Mouse (Mus musculus) MEL (cell line): ENCODE measurements around the gene Fas. TPM values are rescaled to one million over a fixed set of nuclear protein-coding genes. Genes with fewer than 3 reads are reported as not detected.

ENCODE experiments used
- DNase-seq: peaks from one replicate; pipeline ENCODE4 v3.0.0; 2011; ENCODE audit warnings: low read depth, low spot score
- H3K27ac ChIP-seq: 2 replicates; pipeline ENCODE4 v1.5.1; 2012; ENCODE audit warnings: low read depth, mild to moderate bottlenecking, control low read depth, low read length, moderate library complexity; ENCODE audit not compliant: control insufficient read depth
- H3K27me3 ChIP-seq, 2 experiments: fragments of 150-350 bp in 1 of 2; sonication (generic) in 1 of 2; 2 replicates each; pipeline ENCODE4 v1.6.1; 2012; ENCODE audit warnings: low read length in 2 of 2, mild to moderate bottlenecking in 2 of 2, improper control_type of control experiment in 1 of 2, moderate library complexity in 1 of 2; ENCODE audit not compliant: insufficient read depth in 2 of 2, control insufficient read depth in 1 of 2
- H3K36me3 ChIP-seq, 2 experiments: 2 replicates each; pipeline ENCODE4 v1.6.1; 2012 to 2014; ENCODE audit warnings: low read length in 2 of 2, improper control_type of control experiment in 1 of 2, inconsistent platforms in 1 of 2, mild to moderate bottlenecking in 1 of 2; ENCODE audit not compliant: insufficient read depth in 2 of 2, control insufficient read depth in 1 of 2
- H3K4me1 ChIP-seq, 2 experiments: fragments of 150-350 bp in 1 of 2; sonication (generic) in 1 of 2; 2 replicates each; pipeline ENCODE4 v1.6.1; 2012; ENCODE audit warnings: low read length in 2 of 2, improper control_type of control experiment in 1 of 2, mild to moderate bottlenecking in 1 of 2; ENCODE audit not compliant: insufficient read depth in 2 of 2, control insufficient read depth in 1 of 2
- H3K4me3 ChIP-seq, 2 experiments: fragments of 150-350 bp in 1 of 2; sonication (generic) in 1 of 2; 2 replicates each; pipeline ENCODE4 v1.5.1; 2012; ENCODE audit warnings: low read depth in 2 of 2, low read length in 2 of 2, mild to moderate bottlenecking in 2 of 2, moderate library complexity in 2 of 2, control low read depth in 1 of 2, improper control_type of control experiment in 1 of 2; ENCODE audit not compliant: control insufficient read depth in 1 of 2, insufficient read depth in 1 of 2
- H3K79me2 ChIP-seq: 2 replicates; pipeline ENCODE4 v1.6.1; 2012; ENCODE audit warnings: mild to moderate bottlenecking, low read length, moderate library complexity; ENCODE audit not compliant: control insufficient read depth, poor library complexity, insufficient read depth
- H3K9ac ChIP-seq: 2 replicates; pipeline ENCODE4 v1.6.1; 2012; ENCODE audit warnings: low read depth, mild to moderate bottlenecking, control low read depth, low read length, moderate library complexity; ENCODE audit not compliant: control insufficient read depth, poor library complexity, severe bottlenecking
- H3K9me3 ChIP-seq: fragments of 150-350 bp; sonication (generic); replicated peaks from 2 replicates; pipeline ENCODE4 v1.6.1; 2012; ENCODE audit warnings: mild to moderate bottlenecking, low read length, improper control_type of control experiment, moderate library complexity; ENCODE audit not compliant: insufficient read depth
- ELF1 ChIP-seq: IDR thresholded peaks from 2 replicates; pipeline ENCODE4 v1.6.1; 2014; ENCODE audit warnings: low read depth, mild to moderate bottlenecking, inconsistent platforms, low read length, improper control_type of control experiment, moderate library complexity
- GATA1 ChIP-seq: IDR thresholded peaks from 2 replicates; pipeline ENCODE4 v1.6.1; 2011; ENCODE audit warnings: low read depth, low read length, improper control_type of control experiment
- MEF2A ChIP-seq: IDR thresholded peaks from 2 replicates; pipeline ENCODE4 v1.6.1; 2014; ENCODE audit warnings: low read depth, mild to moderate bottlenecking, inconsistent platforms, low read length, improper control_type of control experiment; ENCODE audit not compliant: poor library complexity, insufficient replicate concordance, severe bottlenecking; ENCODE audit errors: extremely low read depth
- MXI1 ChIP-seq: IDR thresholded peaks from 2 replicates; pipeline ENCODE4 v1.6.1; 2011; ENCODE audit warnings: mild to moderate bottlenecking, low read depth, low read length, improper control_type of control experiment
- NELFE ChIP-seq: IDR thresholded peaks from 2 replicates; pipeline ENCODE4 v1.6.1; 2011; ENCODE audit warnings: low read depth, low read length, improper control_type of control experiment
- POLR2A ChIP-seq, 2 experiments: IDR thresholded peaks; 2 replicates each; pipeline ENCODE4 v1.6.1; 2011 to 2012; ENCODE audit warnings: low read length in 2 of 2, mild to moderate bottlenecking in 2 of 2, control low read depth in 1 of 2, improper control_type of control experiment in 1 of 2, low read depth in 1 of 2, moderate library complexity in 1 of 2; ENCODE audit not compliant: control insufficient read depth in 1 of 2, insufficient read depth in 1 of 2, poor library complexity in 1 of 2
- POLR2AphosphoS5 ChIP-seq: IDR thresholded peaks from 2 replicates; pipeline ENCODE4 v1.6.1; 2012; ENCODE audit warnings: low read depth, borderline replicate concordance, mild to moderate bottlenecking, inconsistent platforms, low read length, moderate library complexity, mixed read lengths
- RCOR1 ChIP-seq: IDR thresholded peaks from 2 replicates; pipeline ENCODE4 v1.6.1; 2012; ENCODE audit warnings: low read depth, mild to moderate bottlenecking, inconsistent platforms, low read length, improper control_type of control experiment
- SIN3A ChIP-seq: IDR thresholded peaks from 2 replicates; pipeline ENCODE4 v1.6.1; 2012; ENCODE audit warnings: low read length, improper control_type of control experiment, inconsistent platforms
- TBP ChIP-seq: IDR thresholded peaks from 2 replicates; pipeline ENCODE4 v1.8.0; 2011; ENCODE audit warnings: low read depth, low read length, improper control_type of control experiment
- ZKSCAN1 ChIP-seq: IDR thresholded peaks from 2 replicates; pipeline ENCODE4 v1.6.1; 2012; ENCODE audit warnings: low read depth, mild to moderate bottlenecking, inconsistent platforms, low read length, improper control_type of control experiment, moderate library complexity
- ZMIZ1 ChIP-seq: IDR thresholded peaks from 2 replicates; pipeline ENCODE4 v1.6.1; 2012; ENCODE audit warnings: low read depth, mild to moderate bottlenecking, inconsistent platforms, low read length, improper control_type of control experiment, moderate library complexity
- polyA plus RNA-seq, 2 experiments: library from polyadenylated mRNA; stranded (reverse) in 1 of 2; unstranded in 1 of 2; fragments of >175 nt in 1 of 2; fragments of >200 nt in 1 of 2; gene quantifications; 2 replicates each; pipeline versions ENCODE4 v1.2.1 to v1.2.4; 2012; ENCODE audit warnings: low replicate concordance in 2 of 2, low read depth in 1 of 2; ENCODE audit not compliant: insufficient read length in 2 of 2, insufficient read depth in 1 of 2, missing spikeins in 1 of 2
- total RNA-seq: library from RNA; depleted of rRNA; stranded (reverse); fragments of 300-350 nt; gene quantifications from 2 replicates; pipeline ENCODE4 v1.2.3, GENCODE M21; 2012

Fas gene
- total and polyA plus RNA-seq, 3 experiments, result not detected

DNA sequence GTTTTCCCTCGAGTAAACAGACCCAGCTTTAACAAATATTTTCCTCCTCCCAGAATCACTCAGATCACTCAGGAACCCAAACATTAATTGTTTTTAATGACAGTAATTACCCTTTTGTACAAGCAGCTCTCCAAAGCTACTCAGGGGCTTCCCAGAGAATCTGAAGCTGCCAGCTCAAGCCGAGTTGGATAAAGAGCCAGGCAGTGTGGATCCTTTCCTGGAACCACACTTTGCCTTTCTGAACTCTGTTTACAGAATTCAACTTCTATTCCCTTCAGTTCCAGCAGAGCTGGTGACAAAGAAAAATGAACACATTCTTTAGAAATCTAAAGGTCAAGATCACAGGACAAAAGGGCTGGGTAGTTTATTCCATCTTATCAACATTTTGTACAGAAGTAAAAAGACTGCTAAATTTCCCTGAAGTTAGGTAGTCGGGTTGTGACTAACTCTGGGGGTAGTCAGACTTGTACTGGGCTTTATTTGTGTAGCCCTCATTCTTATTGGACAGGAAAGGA lies 62.9 kb downstream of the Fas start:
- Histone ChIP-seq H3K4me3 (no peak overlapping the region), H3K9me3 (no peaks in the 10 kb centered on the region), H3K27me3 (peaks cover 2 to 3% of the 10 kb centered on the region in 2 experiments; a peak in 1 of 4 replicates), H3K4me1 (no peaks in the 10 kb centered on the region), H3K9ac (no peak overlapping the region), H3K79me2 (no peaks in the 10 kb centered on the region), H3K36me3 (no peaks in the 10 kb centered on the region), H3K27ac (no peak overlapping the region)
- DNase-seq, result no peak
- TF ChIP-seq MEF2A, result no peak
- TF ChIP-seq SIN3A, result no peak
- no peak for TF ChIP-seq ELF1
- TF ChIP-seq ZKSCAN1, result no peak
- TF ChIP-seq POLR2AphosphoS5, result no peak

DNA sequence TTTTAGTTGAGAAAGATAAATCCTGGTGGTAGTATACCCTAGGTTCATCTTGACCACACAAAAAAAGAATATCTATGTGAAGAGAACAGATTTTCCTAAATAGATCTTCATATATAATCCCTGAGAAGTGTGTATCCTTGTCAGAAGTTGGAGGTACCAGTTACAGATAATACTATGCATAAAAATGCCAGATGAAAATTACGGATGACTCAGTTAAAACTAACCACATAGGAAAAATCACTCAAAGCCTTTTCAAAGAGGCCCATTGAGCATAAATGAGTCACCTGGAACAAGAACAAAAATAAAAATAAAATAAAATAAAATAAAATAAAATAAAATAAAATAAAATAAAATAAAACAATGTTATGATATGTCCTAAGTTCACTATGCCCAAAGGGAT lies 72.2 kb downstream of the Fas start:
- no peak for DNase-seq
- Histone ChIP-seq H3K27me3 (peaks cover 0 to 2% of the 10 kb centered on the region in 2 experiments; a peak in 1 of 4 replicates), H3K9me3 (no peaks in the 10 kb centered on the region), H3K9ac (no peak overlapping the region), H3K36me3 (no peaks in the 10 kb centered on the region), H3K79me2 (no peaks in the 10 kb centered on the region), H3K27ac (no peak overlapping the region), H3K4me3 (no peak overlapping the region), H3K4me1 (no peaks in the 10 kb centered on the region)
- no peak for TF ChIP-seq NELFE
- no peak for TF ChIP-seq RCOR1

DNA sequence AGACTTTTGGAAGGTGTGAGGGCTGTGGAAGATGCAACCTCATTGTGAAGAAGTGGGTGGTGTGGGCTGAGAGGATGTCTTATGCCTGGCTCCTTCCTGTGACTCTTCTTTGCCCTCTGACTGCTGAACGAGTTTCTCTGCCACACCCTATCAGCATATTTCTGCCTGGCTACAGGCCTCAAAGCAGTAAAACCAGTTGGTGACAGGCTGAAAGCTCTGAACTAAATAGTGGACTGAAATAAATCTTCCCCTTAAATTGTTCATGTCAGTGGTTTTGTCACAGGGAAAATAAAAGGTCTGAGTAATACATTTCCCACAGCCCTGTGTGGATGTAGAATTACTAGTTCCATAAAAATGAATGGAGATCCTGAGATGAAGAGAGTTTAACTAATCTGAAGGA lies 79.1 kb downstream of the Fas start:
- Histone ChIP-seq H3K79me2 (no peaks in the 10 kb centered on the region), H3K4me3 (no peak overlapping the region)
- TF ChIP-seq POLR2AphosphoS5 (no peak), MEF2A (no peak), NELFE (no peak), MXI1 (no peak), ZMIZ1 (no peak), TBP (no peak), GATA1 (no peak), POLR2A (IDR thresholded peaks at IDR 0.05; ENCODE audit: control insufficient read depth in 1 of 2, insufficient read depth in 1 of 2, low read depth in 1 of 2, low read length in 2 of 2, poor library complexity in 1 of 2) (no peak)
- TF ChIP-seq, all 39 proteins: peak for 0
- H3K36me3 ChIP-seq, result no peaks in the 10 kb centered on the region
- H3K9me3 ChIP-seq, result no peaks in the 10 kb centered on the region
- no peak for DNase-seq
- peaks cover 0 to 2% of the 10 kb centered on the region in 2 experiments; a peak in 1 of 4 replicates for H3K27me3 ChIP-seq
- no peak overlapping the region for H3K9ac ChIP-seq
- no peak overlapping the region for H3K27ac ChIP-seq
- no peaks in the 10 kb centered on the region for H3K4me1 ChIP-seq
